Mouse (Mus musculus) ES-E14 (cell line): Measurements from ENCODE around the gene Gjb4. TPM values are rescaled to one million over a fixed set of nuclear protein-coding genes. Genes with fewer than 3 reads are reported as not detected.

Experiments
- DNase-seq: peaks from one replicate; pipeline ENCODE4 v3.0.0-alpha.2; 2013; ENCODE audit warnings: low read depth, low spot score
- H3K27ac ChIP-seq: 2 replicates; pipeline ENCODE4 v1.5.1; 2012; ENCODE audit warnings: low read depth, mild to moderate bottlenecking, low read length, moderate library complexity, mixed read lengths; ENCODE audit not compliant: poor library complexity, insufficient read depth, severe bottlenecking
- H3K36me3 ChIP-seq: 2 replicates; pipeline ENCODE4 v1.6.1; 2012; ENCODE audit warnings: mild to moderate bottlenecking, low read length, moderate library complexity, mixed read lengths; ENCODE audit not compliant: control insufficient read depth, poor library complexity, insufficient read depth, severe bottlenecking
- H3K4me1 ChIP-seq, 2 experiments: fragments of 150-350 bp in 1 of 2; sonication (generic) in 1 of 2; 2 replicates each; pipeline ENCODE4 v1.6.1; 2012; ENCODE audit warnings: low read length in 2 of 2, mild to moderate bottlenecking in 1 of 2, mixed read lengths in 1 of 2; ENCODE audit not compliant: control insufficient read depth in 2 of 2, insufficient read depth in 2 of 2, poor library complexity in 1 of 2
- H3K4me3 ChIP-seq, 2 experiments: fragments of 150-350 bp in 1 of 2; sonication (generic) in 1 of 2; 2 replicates each; pipeline ENCODE4 v1.5.1; 2012; ENCODE audit warnings: low read length in 2 of 2, low read depth in 1 of 2, mild to moderate bottlenecking in 1 of 2, mixed read lengths in 1 of 2; ENCODE audit not compliant: insufficient read depth in 1 of 2, poor library complexity in 1 of 2, severe bottlenecking in 1 of 2
- H3K9ac ChIP-seq: 2 replicates; pipeline ENCODE4 v1.6.1; 2012; ENCODE audit warnings: low read depth, mild to moderate bottlenecking, low read length, mixed read lengths; ENCODE audit not compliant: poor library complexity, insufficient read depth, severe bottlenecking
- H3K9me3 ChIP-seq: fragments of 150-350 bp; sonication (generic); 2 replicates; pipeline ENCODE4 v1.6.1; 2012; ENCODE audit warnings: low read depth, mild to moderate bottlenecking, low read length; ENCODE audit not compliant: control insufficient read depth, insufficient read depth
- CHD2 ChIP-seq: IDR thresholded peaks from 2 replicates; pipeline ENCODE4 v1.6.1; 2014; ENCODE audit warnings: mild to moderate bottlenecking, low read depth, low read length, inconsistent platforms
- HCFC1 ChIP-seq: IDR thresholded peaks from 2 replicates; pipeline ENCODE4 v1.6.1; 2012; ENCODE audit warnings: low read length, inconsistent platforms, borderline replicate concordance; ENCODE audit not compliant: insufficient read depth
- MAFK ChIP-seq: IDR thresholded peaks from 2 replicates; pipeline ENCODE4 v1.6.1; 2014; ENCODE audit warnings: mild to moderate bottlenecking, low read depth, low read length, inconsistent platforms; ENCODE audit not compliant: insufficient read depth
- ZC3H11A ChIP-seq: IDR thresholded peaks from 2 replicates; pipeline ENCODE4 v1.6.1; 2012; ENCODE audit warnings: low read depth, mild to moderate bottlenecking, inconsistent platforms, low read length, borderline replicate concordance
- ZNF384 ChIP-seq: IDR thresholded peaks from 2 replicates; pipeline ENCODE4 v1.6.1; 2012; ENCODE audit warnings: low read depth, low read length, inconsistent platforms
- in situ Hi-C, 2 experiments: fragments of 600-800 bp; cut with MboI; formaldehyde crosslinking; loops; one replicate each; pipeline ENCODE4 v1.15.1; 2025; ENCODE audit warnings: low sequenced_read_pairs in 2 of 2, inconsistent platforms in 1 of 2; ENCODE audit not compliant: unreplicated experiment in 2 of 2
- total RNA-seq: library from RNA; depleted of rRNA; stranded (reverse); fragments of 300-350 nt; gene quantifications from 2 replicates; pipeline ENCODE4 v1.2.3, GENCODE M21; 2012

Gjb4 gene
- total RNA-seq, 1 experiment = 1.6 TPM

DNA sequence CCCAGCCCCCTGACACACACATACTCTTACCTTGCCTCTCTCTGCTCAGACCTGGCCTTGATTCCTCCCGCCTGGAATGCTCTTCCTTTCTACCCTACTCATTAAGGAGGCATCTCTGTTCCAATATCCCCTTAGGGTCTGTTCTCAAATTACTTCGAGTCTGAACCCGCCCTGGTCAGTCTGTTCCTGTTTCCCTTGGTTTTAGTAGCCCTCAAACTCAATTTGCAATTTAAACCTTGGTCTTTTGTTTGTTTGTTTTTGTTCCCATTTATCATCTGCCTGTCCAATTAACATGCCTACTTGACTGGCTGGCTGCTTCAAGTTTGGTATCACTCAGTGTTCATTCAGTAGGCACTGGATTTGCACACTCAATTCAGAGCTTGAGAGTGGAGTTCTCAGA is 24.8 kb downstream of the Gjb4 start:
- DNase-seq = peak; percentile 76
- no peaks in the 10 kb centered on the region for H3K9me3 ChIP-seq
- in situ Hi-C loops = no loop called here
- H3K27ac ChIP-seq = peak overlapping the region; percentile 85
- H3K4me3 ChIP-seq = peak overlapping the region; percentile 68 to 80
- TF ChIP-seq MAFK = no peak
- TF ChIP-seq HCFC1 = no peak
- no peak for TF ChIP-seq CHD2
- no peak for TF ChIP-seq ZNF384
- TF ChIP-seq ZC3H11A = no peak
- peaks cover 23% of the 10 kb centered on the region for H3K36me3 ChIP-seq
- peaks cover 7 to 28% of the 10 kb centered on the region in 2 experiments for H3K4me1 ChIP-seq
- H3K9ac ChIP-seq = peak overlapping the region; percentile 70; the same call in 1 of the 2 replicates

DNA sequence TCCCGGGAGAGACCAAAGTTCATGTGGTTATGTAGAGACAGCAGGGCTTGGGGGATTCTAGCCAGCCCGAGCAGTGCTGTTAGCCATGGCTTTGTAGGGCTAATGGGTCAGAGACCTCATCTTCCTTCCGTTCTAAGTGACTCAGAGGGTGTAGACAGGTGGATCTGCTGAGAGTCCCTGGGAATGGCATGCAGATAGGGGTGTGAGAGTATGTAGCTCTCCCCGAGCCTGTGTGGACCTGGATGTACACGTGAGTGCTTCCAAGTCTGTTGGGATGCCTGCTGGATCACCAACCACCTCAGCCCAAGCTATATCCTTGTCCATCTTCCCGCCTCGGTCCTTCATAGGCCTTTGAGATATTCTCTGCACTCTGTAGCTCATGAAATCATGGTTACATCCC is 25.5 kb downstream of the Gjb4 start:
- peak overlapping the region; percentile 37 for H3K27ac ChIP-seq
- peak overlapping the region; percentile 75 for H3K9ac ChIP-seq
- peak overlapping the region; percentile 31 to 68; a peak in 3 of 4 replicates for H3K4me3 ChIP-seq

DNA sequence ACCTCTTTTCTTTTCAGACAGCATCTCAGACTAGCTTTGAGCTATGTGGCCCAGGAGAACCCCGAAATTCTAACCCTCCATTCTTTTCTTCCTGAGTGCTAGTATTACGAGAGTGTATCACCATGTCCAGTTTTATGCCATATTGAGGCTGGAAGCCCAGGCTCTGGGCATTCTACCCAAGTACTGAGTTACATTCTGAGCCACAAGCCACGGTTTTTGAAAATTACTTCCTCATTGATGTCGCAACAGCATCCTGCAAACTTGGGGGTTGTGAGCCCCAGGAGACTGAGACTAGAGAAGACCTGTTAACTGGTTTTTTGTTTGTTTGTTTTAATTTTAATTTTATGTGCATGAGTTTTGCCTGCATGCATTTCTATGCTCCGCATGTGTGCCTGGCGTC is 26.1 kb downstream of the Gjb4 start:
- TF ChIP-seq MAFK = no peak
- no peak for TF ChIP-seq HCFC1
- TF ChIP-seq CHD2 = no peak
- TF ChIP-seq ZC3H11A = no peak
- no peak for TF ChIP-seq ZNF384
- Histone ChIP-seq H3K9ac (peak overlapping the region; percentile 75; the same call in 1 of the 2 replicates), H3K27ac (peak overlapping the region; percentile 37; the same call in 1 of the 2 replicates), H3K36me3 (peaks cover 23% of the 10 kb centered on the region), H3K9me3 (no peaks in the 10 kb centered on the region), H3K4me3 (peak overlapping the region; percentile 31 to 68; a peak in 2 of 4 replicates), H3K4me1 (peaks cover 7 to 25% of the 10 kb centered on the region in 2 experiments; a peak in 3 of 4 replicates)
- in situ Hi-C loops = no loop called here
- DNase-seq = no peak

More for the DNA sequence above, 25.5 kb downstream of the Gjb4 start:
- peaks cover 23% of the 10 kb centered on the region for H3K36me3 ChIP-seq
- peaks cover 7 to 27% of the 10 kb centered on the region in 2 experiments; a peak in 3 of 4 replicates for H3K4me1 ChIP-seq
- TF ChIP-seq ZNF384 = no peak
- TF ChIP-seq ZC3H11A = no peak
- TF ChIP-seq HCFC1 = no peak
- no peak for TF ChIP-seq MAFK
- in situ Hi-C loops = no loop called here
- H3K9me3 ChIP-seq = no peaks in the 10 kb centered on the region
- DNase-seq = no peak

DNA sequence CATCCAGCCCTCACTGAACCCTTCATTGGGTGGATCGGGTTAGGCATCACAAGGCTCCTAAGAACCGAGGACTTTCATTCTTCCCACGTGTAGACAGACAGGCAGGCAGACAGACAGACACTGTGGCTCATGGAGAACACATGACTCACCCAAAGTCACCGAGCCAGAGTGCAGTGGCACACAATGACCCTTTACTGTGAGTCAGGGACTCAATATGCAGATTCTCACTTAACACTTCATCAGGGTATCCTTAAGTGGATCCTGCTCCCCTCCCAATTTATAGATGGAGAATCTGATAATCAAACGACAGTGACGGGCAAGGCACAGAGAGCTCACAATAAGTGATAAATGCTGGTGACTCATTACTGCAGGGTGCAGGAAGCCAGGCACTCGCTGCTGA is 26.6 kb downstream of the Gjb4 start:
- no peak for TF ChIP-seq HCFC1
- TF ChIP-seq ZC3H11A = no peak
- TF ChIP-seq ZNF384 = no peak
- TF ChIP-seq CHD2 = no peak
- no peak for TF ChIP-seq MAFK
- DNase-seq = no peak
- peaks cover 23% of the 10 kb centered on the region for H3K36me3 ChIP-seq
- in situ Hi-C loops = no loop called here
- H3K9ac ChIP-seq = peak overlapping the region; percentile 75; the same call in 1 of the 2 replicates
- H3K27ac ChIP-seq = no peak overlapping the region
- H3K4me3 ChIP-seq = peak overlapping the region in 1 of 2 experiments; percentile 68; a peak in 3 of 4 replicates
- H3K9me3 ChIP-seq = no peaks in the 10 kb centered on the region
- H3K4me1 ChIP-seq = peaks cover 7 to 24% of the 10 kb centered on the region in 2 experiments; a peak in 3 of 4 replicates
